35 mouse cellular contexts compared by ENCODE assay signal in genomic region chr10:42978346-42978745, GRCm38 (mm10).
"Had no signal": no experiment of that assay in that cellular context is flagged by ENCODE, and none has a peak within 500 bp of the region (broad histone marks: within the 10 kb centered on the region; RNA-seq: fewer than 3 reads in every experiment).

No protein-coding gene starts in this region.

- H3K36me3 ChIP-seq: heart, embryonic 10.5 days; heart, embryonic 12.5 days; heart, embryonic 13.5 days; heart, embryonic 15.5 days; hindbrain, embryonic 10.5 days; hindbrain, embryonic 12.5 days; hindbrain, embryonic 13.5 days; hindbrain, embryonic 15.5 days; intestine, embryonic 15.5 days; kidney, embryonic 15.5 days had no signal

- H3K27me3 ChIP-seq: hindbrain, embryonic 12.5 days; hindbrain, embryonic 15.5 days; intestine, embryonic 15.5 days had no signal

- H3K9me3 ChIP-seq: heart, embryonic 10.5 days; heart, embryonic 12.5 days; heart, embryonic 13.5 days; heart, embryonic 15.5 days; hindbrain, embryonic 10.5 days; hindbrain, embryonic 12.5 days; hindbrain, embryonic 13.5 days; hindbrain, embryonic 15.5 days; intestine, embryonic 15.5 days; kidney, embryonic 15.5 days had no signal

- H3K4me3 ChIP-seq: heart, embryonic 10.5 days; heart, embryonic 12.5 days; heart, embryonic 13.5 days; heart, embryonic 15.5 days; hindbrain, embryonic 10.5 days; hindbrain, embryonic 12.5 days; hindbrain, embryonic 13.5 days; hindbrain, embryonic 15.5 days; intestine, embryonic 15.5 days; kidney, embryonic 15.5 days; layer of hippocampus, adult 2 months had no signal

- H3K9ac ChIP-seq: heart, embryonic 12.5 days; heart, embryonic 13.5 days; heart, embryonic 15.5 days; hindbrain, embryonic 12.5 days; hindbrain, embryonic 13.5 days; hindbrain, embryonic 14.5 days; hindbrain, embryonic 15.5 days; intestine, embryonic 15.5 days; kidney, embryonic 15.5 days had no signal

- H3K27ac ChIP-seq: heart, embryonic 10.5 days; heart, embryonic 13.5 days; heart, embryonic 15.5 days; hindbrain, embryonic 10.5 days; hindbrain, embryonic 12.5 days; hindbrain, embryonic 13.5 days; hindbrain, embryonic 14.5 days; hindbrain, embryonic 15.5 days; hindbrain, postnatal 0 days; intestine, embryonic 15.5 days; kidney, embryonic 15.5 days; kidney, postnatal 0 days; layer of hippocampus, adult 2 months had no signal

- ATAC-seq: hindbrain, embryonic 16.5 days; hindbrain, postnatal 0 days; inflammation-experienced regulatory T-cells, adult 6 months; intestine, embryonic 15.5 days; intestine, embryonic 16.5 days; intestine, postnatal 0 days had no signal

- H3K4me2 ChIP-seq: heart, embryonic 11.5 days; heart, embryonic 12.5 days; heart, embryonic 13.5 days; heart, embryonic 15.5 days; hindbrain, embryonic 12.5 days; hindbrain, embryonic 13.5 days; hindbrain, embryonic 14.5 days; hindbrain, embryonic 15.5 days; intestine, embryonic 15.5 days; kidney, embryonic 15.5 days had no signal

- DNase-seq: heart, postnatal 10 days; heart, postnatal 14 days; heart, postnatal 36 days; heart, postnatal 4 days; kidney, adult 11 months; kidney, adult 18-20 months; kidney, adult 2 months; kidney, adult 8-10 months; kidney, adult 9 months; kidney, postnatal 10 days; kidney, postnatal 14 days; kidney, postnatal 25 days; kidney, postnatal 36 days; kidney, postnatal 4 days; layer of hippocampus, adult 9-11 months; layer of hippocampus, postnatal 36 days had no signal

- H3K4me1 ChIP-seq: heart, embryonic 13.5 days; heart, embryonic 15.5 days; hindbrain, embryonic 15.5 days had no signal
